Mouse (Mus musculus): ENCODE measurements around the gene S100a5. TPM values are rescaled to one million over a fixed set of nuclear protein-coding genes. Genes with fewer than 3 reads are reported as not detected.
A peak's percentile ranks its signal among the peaks of the same experiment; 100 is the strongest.

S100a5 gene
- total and polyA plus RNA-seq, 3 experiments, result not detected

DNA sequence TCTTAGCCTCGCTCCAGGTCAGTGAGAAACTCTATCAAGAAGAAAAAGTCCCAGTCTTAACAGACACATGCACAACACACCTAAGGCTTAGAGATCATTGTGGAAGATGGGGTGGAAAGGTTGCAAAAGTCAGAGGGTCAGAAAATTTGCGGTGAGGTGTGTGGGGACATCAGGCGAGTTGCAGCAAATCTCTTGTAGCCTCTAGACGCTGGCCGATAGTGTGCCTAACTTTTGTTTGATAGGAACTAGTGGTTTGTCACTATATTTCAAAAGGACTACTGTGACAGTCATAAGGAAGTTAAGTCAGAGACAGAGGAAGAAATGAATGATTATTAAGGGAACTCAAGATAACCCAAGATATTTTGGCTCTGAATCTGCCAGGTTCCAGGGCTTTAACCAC lies 19.0 kb downstream of the S100a5 start:
- in situ Hi-C loops (cut with MboI; ENCODE audit: low pct_ligation_motif_present, low pct_unique_long_range_greater_than_20kb, low sequenced_read_pairs), result no loop called here
- DNase-seq (ENCODE audit: extremely low read depth), result no peak
- H3K4me2 ChIP-seq (ENCODE audit: insufficient read depth, low read depth, poor library complexity, severe bottlenecking), result no peak overlapping the region
- dilution Hi-C loops (cut with MboI; ENCODE audit: extremely low pct_ligation_motif_present, extremely low pct_unique_long_range_greater_than_20kb, low sequenced_read_pairs), result no loop called here
- no peaks in the 10 kb centered on the region for H3K36me3 ChIP-seq (replicated peaks in 1 of 2; ENCODE audit: control insufficient read depth in 1 of 2, insufficient read depth in 1 of 2, low read length in 1 of 2)
- no peak overlapping the region for H3K4me3 ChIP-seq (replicated peaks in 1 of 3; ENCODE audit: low read depth in 2 of 3, low read length in 2 of 3, poor library complexity in 1 of 3)
- H3K4me1 ChIP-seq (ENCODE audit: control insufficient read depth in 1 of 2, insufficient read depth in 2 of 2), result peaks cover 0 to 9% of the 10 kb centered on the region in 2 experiments; a peak in 1 of 4 replicates
- H3K9ac ChIP-seq (ENCODE audit: insufficient read depth, low read depth), result no peak overlapping the region
- TF ChIP-seq MAFK (IDR thresholded peaks at IDR 0.05; ENCODE audit: insufficient replicate concordance, low read length), result no peak
- no peak for TF ChIP-seq UBTF (IDR thresholded peaks at IDR 0.05; ENCODE audit: low read depth, low read length)
- TF ChIP-seq BHLHE40 (IDR thresholded peaks at IDR 0.05; ENCODE audit: low read depth, low read length), result no peak
- no peak for TF ChIP-seq ZKSCAN1 (IDR thresholded peaks at IDR 0.05; ENCODE audit: borderline replicate concordance, low read depth, low read length)
- TF ChIP-seq POLR2AphosphoS2 (IDR thresholded peaks at IDR 0.05; ENCODE audit: low read depth, low read length), result no peak
- TF ChIP-seq MYC (IDR thresholded peaks at IDR 0.05; ENCODE audit: low read depth, low read length), result no peak
- no peak for TF ChIP-seq ZNF384 (IDR thresholded peaks at IDR 0.05; ENCODE audit: low read depth, low read length)
- TF ChIP-seq RCOR1 (conservative IDR thresholded peaks at IDR 0.05; ENCODE audit: low read depth, low read length), result no peak
- TF ChIP-seq IRF4 (IDR thresholded peaks at IDR 0.05; ENCODE audit: low read depth, low read length), result no peak
- no peaks in the 10 kb centered on the region for H3K79me2 ChIP-seq (replicated peaks; ENCODE audit: control insufficient read depth, extremely low read depth, insufficient read depth, poor library complexity, severe bottlenecking)
- no peaks in the 10 kb centered on the region for H3K27me3 ChIP-seq (replicated peaks)
- H3K27ac ChIP-seq (ENCODE audit: insufficient read depth, low read depth), result no peak overlapping the region
- no peaks in the 10 kb centered on the region for H3K9me3 ChIP-seq (replicated peaks; ENCODE audit: low read length)

DNA sequence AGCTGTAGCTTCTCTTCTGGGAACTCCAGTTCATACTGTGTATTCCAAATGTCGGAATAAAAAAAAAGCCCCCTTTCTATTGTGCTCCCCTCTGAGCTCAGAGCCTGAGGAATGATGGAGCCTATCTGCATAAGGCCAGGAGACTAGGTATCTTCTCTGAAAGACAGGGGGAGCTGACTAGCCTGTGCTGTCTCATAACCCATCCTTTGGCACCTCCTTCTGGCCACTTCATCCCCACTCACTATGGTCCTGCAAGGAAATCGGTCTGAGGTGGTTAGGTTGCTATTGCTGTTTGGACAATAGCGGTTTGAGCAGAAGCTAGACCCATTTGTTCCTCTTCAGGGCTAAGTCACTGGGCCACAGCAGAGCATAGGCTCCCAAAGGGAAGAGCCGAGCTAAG lies 19.5 kb downstream of the S100a5 start:
- H3K36me3 ChIP-seq (replicated peaks in 1 of 2; ENCODE audit: control insufficient read depth in 1 of 2, insufficient read depth in 1 of 2, low read length in 1 of 2), result no peaks in the 10 kb centered on the region
- H3K27me3 ChIP-seq (replicated peaks), result no peaks in the 10 kb centered on the region
- dilution Hi-C loops (cut with MboI; ENCODE audit: extremely low pct_ligation_motif_present, extremely low pct_unique_long_range_greater_than_20kb, low sequenced_read_pairs) (no loop called here), in situ Hi-C loops (cut with MboI; ENCODE audit: low pct_ligation_motif_present, low pct_unique_long_range_greater_than_20kb, low sequenced_read_pairs) (no loop called here)
- no peak overlapping the region for H3K9ac ChIP-seq (ENCODE audit: insufficient read depth, low read depth)
- peaks cover 0 to 9% of the 10 kb centered on the region in 2 experiments; a peak in 1 of 4 replicates for H3K4me1 ChIP-seq (ENCODE audit: control insufficient read depth in 1 of 2, insufficient read depth in 2 of 2)
- no peaks in the 10 kb centered on the region for H3K79me2 ChIP-seq (replicated peaks; ENCODE audit: control insufficient read depth, extremely low read depth, insufficient read depth, poor library complexity, severe bottlenecking)
- H3K4me3 ChIP-seq (replicated peaks in 1 of 3; ENCODE audit: low read depth in 2 of 3, low read length in 2 of 3, poor library complexity in 1 of 3), result no peak overlapping the region
- TF ChIP-seq CTCF (conservative IDR thresholded peaks at IDR 0.05 in 1 of 2, IDR thresholded peaks at IDR 0.05 in 1 of 2; ENCODE audit: low read depth in 2 of 2, low read length in 2 of 2) (peak in 1 of 2 experiments; percentile 99; a peak in 2 of 4 replicates), NELFE (IDR thresholded peaks at IDR 0.05; ENCODE audit: low read depth, low read length) (peak; percentile 44; the same call in 1 of the 2 replicates), SMC3 (IDR thresholded peaks at IDR 0.05; ENCODE audit: low read depth, low read length) (peak; percentile 56), RAD21 (IDR thresholded peaks at IDR 0.05; ENCODE audit: low read depth, low read length) (peak; percentile 74), ELF1 (IDR thresholded peaks at IDR 0.05; ENCODE audit: low read depth, low read length) (no peak)
- H3K9me3 ChIP-seq (replicated peaks; ENCODE audit: low read length), result no peaks in the 10 kb centered on the region
- DNase-seq (ENCODE audit: extremely low read depth), result peak; percentile 18
- no peak overlapping the region for H3K4me2 ChIP-seq (ENCODE audit: insufficient read depth, low read depth, poor library complexity, severe bottlenecking)
- H3K27ac ChIP-seq (ENCODE audit: insufficient read depth, low read depth), result no peak overlapping the region

DNA sequence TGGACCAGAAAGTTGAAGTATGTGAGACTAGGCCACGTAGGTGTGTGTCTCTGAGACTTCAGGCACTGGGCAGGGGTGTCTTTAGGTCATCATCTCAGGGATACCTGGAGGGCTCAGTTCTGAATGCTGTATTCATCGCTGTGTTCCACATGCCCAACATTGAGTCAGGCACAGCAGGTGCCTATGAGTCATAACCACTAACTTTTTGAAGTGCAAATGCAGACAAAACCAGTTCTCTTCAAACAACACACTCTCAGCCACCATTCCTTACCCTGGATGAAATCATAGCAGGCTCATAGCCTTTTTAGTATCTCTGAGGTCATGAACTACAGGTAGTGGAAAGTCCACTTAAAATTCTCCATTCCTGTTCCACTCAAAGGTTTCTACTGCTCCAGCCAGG lies 21.0 kb downstream of the S100a5 start:
- no peaks in the 10 kb centered on the region for H3K79me2 ChIP-seq (replicated peaks; ENCODE audit: control insufficient read depth, extremely low read depth, insufficient read depth, poor library complexity, severe bottlenecking)
- no peak for DNase-seq (ENCODE audit: extremely low read depth)
- no peak overlapping the region for H3K9ac ChIP-seq (ENCODE audit: insufficient read depth, low read depth)
- in situ Hi-C loops (cut with MboI; ENCODE audit: low pct_ligation_motif_present, low pct_unique_long_range_greater_than_20kb, low sequenced_read_pairs), result no loop called here
- H3K9me3 ChIP-seq (replicated peaks; ENCODE audit: low read length), result no peaks in the 10 kb centered on the region
- H3K27ac ChIP-seq (ENCODE audit: insufficient read depth, low read depth), result no peak overlapping the region
- dilution Hi-C loops (cut with MboI; ENCODE audit: extremely low pct_ligation_motif_present, extremely low pct_unique_long_range_greater_than_20kb, low sequenced_read_pairs), result no loop called here
- TF ChIP-seq SIN3A (IDR thresholded peaks at IDR 0.05; ENCODE audit: low read length) (no peak), MAX (IDR thresholded peaks at IDR 0.05; ENCODE audit: low read length) (no peak), BHLHE40 (IDR thresholded peaks at IDR 0.05; ENCODE audit: low read depth, low read length) (0 out of 2 replicates have a peak, but pooled peaks have one; percentile 20), POLR2A (IDR thresholded peaks at IDR 0.05; ENCODE audit: low read depth, low read length) (no peak), POLR2AphosphoS2 (IDR thresholded peaks at IDR 0.05; ENCODE audit: low read depth, low read length) (no peak), JUN (IDR thresholded peaks at IDR 0.05; ENCODE audit: insufficient read depth, low read depth, low read length) (no peak), NELFE (IDR thresholded peaks at IDR 0.05; ENCODE audit: low read depth, low read length) (no peak), MAFK (IDR thresholded peaks at IDR 0.05; ENCODE audit: insufficient replicate concordance, low read length) (no peak), ZNF384 (IDR thresholded peaks at IDR 0.05; ENCODE audit: low read depth, low read length) (no peak)
- no peaks in the 10 kb centered on the region for H3K36me3 ChIP-seq (replicated peaks in 1 of 2; ENCODE audit: control insufficient read depth in 1 of 2, insufficient read depth in 1 of 2, low read length in 1 of 2)
- H3K4me3 ChIP-seq (replicated peaks in 1 of 3; ENCODE audit: low read depth in 2 of 3, low read length in 2 of 3, poor library complexity in 1 of 3), result no peak overlapping the region
- H3K4me2 ChIP-seq (ENCODE audit: insufficient read depth, low read depth, poor library complexity, severe bottlenecking), result no peak overlapping the region
- H3K27me3 ChIP-seq (replicated peaks), result peaks cover 3% of the 10 kb centered on the region
- no peaks in the 10 kb centered on the region for H3K4me1 ChIP-seq (ENCODE audit: control insufficient read depth in 1 of 2, insufficient read depth in 2 of 2)

Data from CH12.LX (cell line).